Mouse (Mus musculus) frontal cortex, postnatal 25 days (tissue): ENCODE data around the gene Spata32.
"Not testable (repeated sequence)": the region's sequence is repeated elsewhere in the genome, so short reads cannot be mapped to it uniquely, and the experiment has no call there.

Experiments
- DNase-seq, 2 experiments: peaks; one replicate each; pipeline ENCODE4 v3.0.0; 2022; ENCODE audit warnings: low spot score in 2 of 2

Gene Spata32

GRCm38 (mm10) chr11:103246081-103246730 lies 28.0 kb upstream of the Spata32 start:
- no peak for DNase-seq

DNA sequence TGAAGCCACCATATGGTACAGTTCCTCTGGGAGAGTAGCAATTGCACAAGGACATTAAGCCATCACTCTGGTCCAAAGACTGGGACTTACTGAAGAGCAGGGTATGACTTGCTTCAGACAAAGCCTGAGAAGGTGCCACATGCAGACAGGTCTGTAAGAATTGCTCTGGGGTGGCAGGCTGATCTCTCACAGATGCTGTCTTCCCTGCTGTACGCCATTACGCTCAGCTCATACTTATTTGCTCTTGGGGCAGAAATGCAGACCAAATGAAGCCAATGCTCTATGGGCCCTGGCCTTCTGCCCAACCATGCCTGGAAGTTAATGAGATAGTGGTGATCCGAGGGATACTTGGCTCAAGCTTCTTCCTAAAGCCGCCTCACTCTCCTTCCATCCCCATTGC lies 26.6 kb upstream of the Spata32 start:
- no peak for DNase-seq

DNA sequence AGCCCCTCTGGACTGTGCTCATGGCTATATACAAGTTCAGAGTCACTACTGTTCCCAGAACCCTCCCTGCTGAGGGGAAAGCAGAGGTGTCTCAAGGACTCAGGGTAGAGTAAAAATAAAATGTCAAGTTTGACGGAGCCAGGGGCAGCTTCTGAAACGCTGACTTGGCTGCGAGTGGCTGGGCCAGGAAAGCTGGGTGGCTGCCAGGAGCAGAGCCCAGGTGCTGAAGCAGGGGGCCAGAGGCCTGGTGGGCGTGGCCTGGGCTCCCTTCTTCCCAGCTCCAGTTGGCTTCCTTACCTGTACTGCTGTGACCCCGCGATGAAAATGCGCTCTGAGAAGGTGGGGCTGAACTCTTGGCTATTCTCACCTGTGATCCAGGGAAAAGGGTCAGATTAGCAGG lies 22.5 kb upstream of the Spata32 start:
- no peak for DNase-seq

DNA sequence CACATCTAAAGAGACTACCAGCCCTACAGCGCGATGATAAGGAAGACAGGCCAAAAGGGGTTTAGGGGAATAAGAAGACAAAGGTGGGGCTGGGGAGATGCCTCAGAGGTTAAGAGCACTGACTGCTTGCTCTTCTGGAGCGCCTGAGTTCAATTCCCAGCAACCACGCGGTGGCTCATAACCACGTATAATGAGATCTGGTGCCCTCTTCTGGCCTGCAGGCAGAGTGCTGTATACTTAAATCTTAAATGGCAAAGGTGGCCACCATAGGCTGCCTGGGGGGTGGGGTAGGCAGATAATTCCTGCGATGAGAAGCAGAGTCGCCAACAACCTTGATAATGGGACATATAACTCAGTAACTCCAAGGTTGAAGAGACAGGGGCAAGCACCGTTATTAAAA lies 19.5 kb upstream of the Spata32 start:
- no peak for DNase-seq

DNA sequence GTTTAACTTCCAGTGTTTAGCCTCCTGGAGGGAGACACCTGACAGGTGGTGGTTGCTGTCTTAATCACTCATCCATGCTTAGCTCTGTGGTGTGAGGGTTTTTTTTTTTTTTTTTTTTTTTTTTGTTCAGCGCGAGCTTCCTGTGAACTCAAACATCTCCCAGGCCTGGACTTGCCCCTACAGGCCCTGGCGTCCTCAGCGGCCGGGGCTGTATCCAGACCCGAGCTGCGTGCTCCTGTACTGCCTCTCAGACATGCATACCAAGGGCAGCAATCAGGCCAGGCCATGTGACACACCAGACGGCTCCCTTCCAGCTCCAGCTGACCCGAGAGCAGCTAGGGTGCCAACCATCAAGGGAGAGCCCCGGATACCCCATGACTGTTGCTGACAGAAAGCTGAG lies 18.7 kb upstream of the Spata32 start:
- DNase-seq: no peak

DNA sequence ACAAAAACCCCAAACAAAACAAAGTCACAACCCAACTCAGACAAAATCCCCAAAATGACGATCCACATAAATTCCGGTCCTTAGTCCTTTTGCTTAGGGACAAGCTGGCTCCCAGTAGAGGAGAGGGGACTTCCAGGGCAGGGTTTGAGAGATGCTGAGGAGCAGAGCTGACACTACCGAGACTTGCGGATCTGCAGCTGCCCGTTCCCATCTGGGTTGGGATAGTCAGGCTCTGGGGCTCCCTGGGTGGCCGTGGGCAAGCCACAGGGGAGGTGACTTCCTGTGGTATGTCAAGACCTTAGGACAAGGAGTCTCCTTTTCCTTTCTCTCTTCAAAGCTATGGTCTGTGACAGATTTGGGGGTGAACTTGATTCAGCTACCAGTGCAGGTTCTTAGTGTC lies 18.2 kb upstream of the Spata32 start:
- DNase-seq: no peak

DNA sequence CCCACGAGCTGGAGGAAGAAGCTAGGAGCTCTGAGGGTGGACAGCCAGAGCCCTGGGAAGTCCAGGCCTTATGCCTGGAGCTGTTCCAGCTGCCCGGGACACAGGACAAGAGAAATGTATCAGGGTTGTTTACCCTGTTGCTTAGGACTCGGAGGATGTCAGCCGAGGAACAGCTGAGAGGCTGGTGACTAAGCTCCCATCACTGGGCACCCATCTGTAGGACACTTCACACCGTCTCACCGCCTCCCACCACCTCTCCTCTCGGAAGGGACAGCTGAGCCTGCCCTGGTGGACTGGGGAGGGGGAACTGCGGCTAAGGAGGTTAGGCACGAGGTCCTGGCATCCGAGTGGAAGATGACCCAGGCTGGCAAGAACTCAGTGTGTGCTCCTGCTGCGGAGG lies 17.5 kb upstream of the Spata32 start:
- no peak for DNase-seq

- DNase-seq: no peak
Observed at GRCm38 (mm10) chr11:103234447-103234846, 16.2 kb upstream of the Spata32 start.

GRCm38 (mm10) chr11:103232966-103233365 lies 14.7 kb upstream of the Spata32 start:
- DNase-seq: peak; percentile 68 to 77

DNA sequence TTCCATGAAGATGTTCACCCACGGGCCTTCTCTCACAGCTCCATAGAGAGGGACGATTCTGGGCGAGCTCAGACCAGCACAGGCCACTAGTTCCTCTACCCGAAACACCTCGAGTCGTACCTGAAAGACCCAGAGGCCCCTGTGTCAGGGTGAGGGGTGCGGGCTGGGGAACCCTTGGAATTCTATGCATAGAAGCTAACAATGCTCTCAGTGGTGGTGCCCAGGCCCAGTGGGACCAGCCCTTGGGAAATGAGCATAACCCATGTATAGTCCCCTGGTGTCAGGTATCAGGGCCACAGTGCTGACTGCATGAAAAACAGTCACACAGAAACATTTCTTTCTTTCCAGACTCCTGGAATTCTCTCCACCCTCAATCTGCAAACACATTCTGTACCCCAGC lies 13.1 kb upstream of the Spata32 start:
- no peak for DNase-seq

GRCm38 (mm10) chr11:103230626-103231025 lies 12.4 kb upstream of the Spata32 start:
- no peak for DNase-seq

GRCm38 (mm10) chr11:103229608-103230007 lies 11.4 kb upstream of the Spata32 start:
- no peak for DNase-seq

- DNase-seq: no peak
Observed at GRCm38 (mm10) chr11:103223951-103224456, 5.8 kb upstream of the Spata32 start.

- DNase-seq: no peak
Observed at GRCm38 (mm10) chr11:103223444-103223843, 5.2 kb upstream of the Spata32 start.

GRCm38 (mm10) chr11:103222718-103223117 lies 4.5 kb upstream of the Spata32 start:
- DNase-seq: not testable (repeated sequence)

DNA sequence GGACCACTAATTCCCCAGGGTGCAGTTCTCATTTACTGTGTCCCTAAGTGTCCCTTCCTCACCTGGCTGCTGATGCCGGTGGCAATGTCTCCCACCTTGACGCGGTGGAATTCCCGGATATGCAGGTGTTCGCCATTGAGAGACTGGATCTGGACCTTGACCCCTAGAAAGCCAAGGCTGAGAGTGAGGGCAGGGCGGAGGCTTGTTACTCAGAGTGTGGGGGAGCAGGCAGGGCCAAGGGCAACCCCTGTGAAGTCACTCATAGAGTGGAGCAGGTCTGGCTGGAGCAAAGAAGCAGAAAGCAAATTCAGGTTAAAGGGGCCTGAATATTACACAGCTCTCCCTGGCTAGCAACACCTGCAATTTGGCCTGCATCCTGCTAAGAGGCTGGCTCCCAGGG lies 3.2 kb upstream of the Spata32 start:
- DNase-seq: no peak

DNA sequence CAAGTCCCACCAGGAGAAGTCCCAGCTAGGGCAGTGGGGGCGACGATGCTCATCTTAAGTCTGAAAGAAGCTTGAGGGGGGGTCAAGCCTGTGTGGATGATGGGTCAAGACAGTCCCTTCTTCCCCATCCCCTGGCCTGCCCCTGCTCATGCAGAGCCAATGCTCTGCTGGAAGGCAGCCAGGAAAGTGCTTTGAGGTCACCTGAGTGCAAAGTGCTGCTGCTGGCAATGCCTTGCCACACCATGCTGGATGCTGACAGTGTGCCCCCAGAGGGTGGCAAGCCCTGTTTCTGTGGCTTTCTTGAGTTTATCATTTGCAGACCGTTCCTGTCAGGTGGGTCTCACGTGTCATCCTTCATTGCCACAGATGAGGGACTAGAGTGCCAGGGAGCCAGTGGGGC lies 1.8 kb upstream of the Spata32 start:
- DNase-seq: no peak

DNA sequence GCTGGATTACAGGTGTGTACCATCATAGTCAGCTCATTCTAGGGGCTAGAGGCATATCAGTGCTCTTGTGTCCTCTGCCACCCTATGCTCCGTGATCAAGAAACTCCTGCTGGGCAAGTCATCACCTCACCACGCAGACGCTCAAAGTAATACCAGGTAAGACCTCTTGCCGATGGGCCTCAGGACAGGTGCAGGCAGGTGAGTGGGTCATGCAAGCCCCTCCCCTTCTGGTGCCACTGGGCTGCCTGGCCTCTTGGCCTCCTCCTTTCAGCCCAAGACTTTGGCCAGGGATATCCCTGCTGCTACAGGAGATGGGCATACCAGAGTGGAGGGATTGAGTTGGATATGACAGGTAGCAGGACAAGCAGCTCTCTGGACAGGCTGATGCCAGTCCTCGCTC lies 1.0 kb upstream of the Spata32 start:
- no peak for DNase-seq

GRCm38 (mm10) chr11:103218517-103218901 lies 277 bp upstream of the Spata32 start:
- no peak for DNase-seq

- DNase-seq: no peak
Observed at GRCm38 (mm10) chr11:103215355-103215754, 2.9 kb downstream of the Spata32 start.

- no peak for DNase-seq
Observed at GRCm38 (mm10) chr11:103213712-103214111, 4.5 kb downstream of the Spata32 start.

GRCm38 (mm10) chr11:103210291-103210690 lies 7.9 kb downstream of the Spata32 start:
- DNase-seq: no peak

GRCm38 (mm10) chr11:103208458-103208857 lies 9.8 kb downstream of the Spata32 start, which contains the start of gene 1700023F06Rik:
Gene 1700023F06Rik, minus strand, starts transcription at chr11:103208558.
- no peak for DNase-seq

DNA sequence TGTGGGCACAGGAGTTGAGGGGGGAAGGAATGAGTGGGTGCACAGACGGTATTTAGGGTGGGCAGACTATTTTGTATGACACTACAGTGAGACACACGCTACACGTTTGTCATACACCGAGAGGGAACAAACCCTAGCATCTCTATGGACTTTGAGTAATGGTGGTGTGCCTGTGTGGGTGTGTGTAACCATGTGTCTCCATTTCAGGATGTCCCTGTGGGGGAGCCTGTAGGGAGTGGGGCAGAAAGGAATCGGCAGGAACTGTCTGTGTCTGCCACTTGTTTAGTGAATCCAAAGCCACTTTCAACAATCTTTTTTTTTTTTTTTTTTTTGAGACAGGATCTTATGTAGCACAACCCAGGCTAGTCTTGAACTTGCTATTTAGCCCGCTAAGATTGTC lies 12.0 kb downstream of the Spata32 start:
- no peak for DNase-seq
